In the genomic region with DNA sequence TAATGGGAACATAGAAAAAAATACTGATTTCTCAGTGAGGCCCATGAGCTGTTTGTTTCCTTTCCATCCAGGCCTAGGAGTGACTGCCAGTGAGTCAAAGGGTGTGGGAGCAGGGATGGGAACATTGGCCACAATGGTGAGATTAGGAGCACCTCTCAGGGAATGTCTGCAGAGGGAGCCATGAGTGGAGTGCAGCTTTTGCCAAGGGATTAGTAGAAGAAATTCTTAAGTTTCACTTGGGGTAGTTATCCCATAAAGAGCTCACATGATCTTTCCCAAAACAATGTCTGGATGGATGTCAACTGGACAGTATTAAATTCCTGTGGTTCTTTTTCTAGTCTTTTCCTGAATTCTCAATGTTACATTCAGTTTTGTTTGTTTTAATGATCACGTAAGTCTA, we compare ENCODE assay signal across 20 mouse cellular contexts.
DNase-seq lines count a peak whose midpoint lies in the region; ATAC-seq and TF ChIP-seq lines count a peak whose summit lies in the region.
"Had no signal": no experiment of that assay in that cellular context is flagged by ENCODE, and none has a peak within 500 bp of the region (broad histone marks: within the 10 kb centered on the region; RNA-seq: fewer than 3 reads in every experiment).

No protein-coding gene starts in this region.

- peaks cover 8% of the 10 kb centered on the region for H3K4me1 ChIP-seq in embryonic fibroblast, embryonic 13.5 days (ENCODE audit: control insufficient read depth, insufficient read depth, low read length)
- H3K4me1 ChIP-seq in liver, embryonic 12.5 days, result no peaks in the 10 kb centered on the region
- H3K4me1 ChIP-seq in intestine, embryonic 15.5 days (replicated peaks), result no peaks in the 10 kb centered on the region
- H3K4me1 ChIP-seq: midbrain, embryonic 15.5 days; neural tube, embryonic 15.5 days had no signal

- no peak for TF ChIP-seq POLR2A in embryonic fibroblast, embryonic 13.5 days (IDR thresholded peaks at IDR 0.05; ENCODE audit: low read depth, low read length)

- peak overlapping the region; percentile 96 for H3K27ac ChIP-seq in embryonic fibroblast, embryonic 13.5 days (ENCODE audit: insufficient read depth, low read length)
- H3K27ac ChIP-seq in liver, embryonic 12.5 days, result no peak overlapping the region
- H3K27ac ChIP-seq in intestine, embryonic 15.5 days, result no peak overlapping the region
- H3K27ac ChIP-seq: embryonic facial prominence, embryonic 12.5 days; forebrain, embryonic 10.5 days; heart, embryonic 15.5 days; midbrain, embryonic 15.5 days; neural tube, embryonic 15.5 days had no signal

- ATAC-seq in liver, embryonic 12.5 days, result no peak
- ATAC-seq in intestine, embryonic 15.5 days, result no peak
- ATAC-seq: liver, postnatal 0 days; midbrain, embryonic 15.5 days had no signal

- H3K9me3 ChIP-seq in liver, embryonic 12.5 days (replicated peaks), result no peaks in the 10 kb centered on the region
- H3K9me3 ChIP-seq in intestine, embryonic 15.5 days, result no peaks in the 10 kb centered on the region
- H3K9me3 ChIP-seq: embryonic facial prominence, embryonic 12.5 days; forebrain, embryonic 10.5 days; heart, embryonic 15.5 days; megakaryocyte, embryonic 14.5 days; midbrain, embryonic 15.5 days; neural tube, embryonic 15.5 days had no signal

- H3K27me3 ChIP-seq in liver, embryonic 12.5 days (replicated peaks), result no peaks in the 10 kb centered on the region
- no peaks in the 10 kb centered on the region for H3K27me3 ChIP-seq in intestine, embryonic 15.5 days (replicated peaks)
- H3K27me3 ChIP-seq: embryonic facial prominence, embryonic 12.5 days; heart, embryonic 15.5 days; megakaryocyte, embryonic 14.5 days; midbrain, embryonic 15.5 days; neural tube, embryonic 15.5 days had no signal

- WGBS in liver, embryonic 12.5 days (ENCODE audit: insufficient replicate concordance), result 100% methylated on average over 1 of the region's 1 CpGs
- WGBS in intestine, embryonic 15.5 days, result 88% methylated on average over 1 of the region's 1 CpGs

- no peak overlapping the region for H3K4me3 ChIP-seq in embryonic fibroblast, embryonic 13.5 days (ENCODE audit: insufficient read depth, low read length)
- H3K4me3 ChIP-seq in liver, embryonic 12.5 days, result no peak overlapping the region
- no peak overlapping the region for H3K4me3 ChIP-seq in intestine, embryonic 15.5 days (replicated peaks)
- H3K4me3 ChIP-seq: embryonic facial prominence, embryonic 12.5 days; forebrain, embryonic 10.5 days; heart, embryonic 15.5 days; megakaryocyte, embryonic 14.5 days; midbrain, embryonic 15.5 days; neural tube, embryonic 15.5 days had no signal

- H3K36me3 ChIP-seq in liver, embryonic 12.5 days, result peaks cover 60% of the 10 kb centered on the region
- H3K36me3 ChIP-seq in intestine, embryonic 15.5 days, result no peaks in the 10 kb centered on the region
- H3K36me3 ChIP-seq: midbrain, embryonic 15.5 days; neural tube, embryonic 15.5 days had no signal

- H3K9ac ChIP-seq in liver, embryonic 12.5 days, result no peak overlapping the region
- H3K9ac ChIP-seq in intestine, embryonic 15.5 days, result no peak overlapping the region
- H3K9ac ChIP-seq: embryonic facial prominence, embryonic 12.5 days; heart, embryonic 15.5 days; liver, postnatal 0 days; midbrain, embryonic 15.5 days; neural tube, embryonic 15.5 days had no signal

- DNase-seq in heart, adult 11 months, result peak; percentile 94
- no peak for DNase-seq in heart, postnatal 4 days
- DNase-seq in urinary bladder, postnatal 36 days (ENCODE audit: low spot score in 2 of 2), result peak; percentile 28 to 39
- no peak for DNase-seq in urinary bladder, postnatal 4 days (ENCODE audit: low spot score in 2 of 2)
- DNase-seq in frontal cortex, postnatal 10 days (ENCODE audit: low spot score in 2 of 2), result no peak
- DNase-seq: cerebellum, adult 9-10 months; kidney, adult 2 months; kidney, postnatal 10 days; liver; liver, postnatal 0 days; spleen, adult 18-20 months had no signal

- TF ChIP-seq CTCF in embryonic fibroblast, embryonic 13.5 days (IDR thresholded peaks at IDR 0.05; ENCODE audit: borderline replicate concordance, insufficient read depth, low read length), result no peak

- no peak overlapping the region for H3K4me2 ChIP-seq in liver, embryonic 12.5 days
- no peak overlapping the region for H3K4me2 ChIP-seq in intestine, embryonic 15.5 days (replicated peaks)
- H3K4me2 ChIP-seq: embryonic facial prominence, embryonic 12.5 days; heart, embryonic 15.5 days; midbrain, embryonic 15.5 days; neural tube, embryonic 15.5 days had no signal

Comparison
In these comparisons a context has a peak if more than half of its experiments do, and no peak if none do; other contexts are left out.
1. DNase-seq: peak in heart, adult 11 months (single experiment) and urinary bladder, postnatal 36 days (2 of 2); none in heart, postnatal 4 days (single experiment), urinary bladder, postnatal 4 days (0 of 2) and frontal cortex, postnatal 10 days (0 of 2).